Mouse (Mus musculus) kidney, embryonic 14.5 days (tissue): ENCODE results near the gene Spata33. TPM values are rescaled to one million over a fixed set of nuclear protein-coding genes. Genes with fewer than 3 reads are reported as not detected.

Experiments
- ATAC-seq: fragments of 200-750 bp; cut with Nextera tagmentation; 2 replicates; pipeline ENCODE4 v1.8.0; 2017; ENCODE audit warnings: moderate number of reproducible peaks, mild to moderate bottlenecking, moderate TSS enrichment, moderate library complexity; ENCODE audit not compliant: low FRiP score, low TSS enrichment
- H3K27ac ChIP-seq: fragments of 300-500 bp; sonication (generic); 2 replicates; pipeline ENCODE4 v1.5.1; 2014; ENCODE audit warnings: low read depth, mild to moderate bottlenecking, low read length, moderate library complexity, mixed read lengths
- H3K27me3 ChIP-seq: fragments of 300-500 bp; sonication (generic); 2 replicates; pipeline ENCODE4 v1.6.1; 2014; ENCODE audit warnings: mild to moderate bottlenecking, low read length; ENCODE audit not compliant: control insufficient read depth, insufficient read depth
- H3K36me3 ChIP-seq: fragments of 300-500 bp; sonication (generic); 2 replicates; pipeline ENCODE4 v1.6.1; 2014; ENCODE audit warnings: low read length, mixed read lengths; ENCODE audit not compliant: control insufficient read depth, insufficient read depth
- H3K4me1 ChIP-seq: fragments of 300-500 bp; sonication (generic); 2 replicates; pipeline ENCODE4 v1.6.1; 2014; ENCODE audit warnings: low read length, mixed read lengths; ENCODE audit not compliant: control insufficient read depth, insufficient read depth
- H3K4me2 ChIP-seq: fragments of 300-500 bp; sonication (generic); replicated peaks from 2 replicates; pipeline ENCODE4 v1.6.1; 2014; ENCODE audit warnings: low read depth, mild to moderate bottlenecking, low read length
- H3K4me3 ChIP-seq: fragments of 300-500 bp; sonication (generic); 2 replicates; pipeline ENCODE4 v1.5.1; 2014; ENCODE audit warnings: mild to moderate bottlenecking, low read length
- H3K9ac ChIP-seq: fragments of 300-500 bp; sonication (generic); 2 replicates; pipeline ENCODE4 v1.6.1; 2014; ENCODE audit warnings: low read depth, mild to moderate bottlenecking, low read length, moderate library complexity
- H3K9me3 ChIP-seq: fragments of 300-500 bp; sonication (generic); 2 replicates; pipeline ENCODE4 v1.6.1; 2016; ENCODE audit warnings: low read length; ENCODE audit not compliant: control insufficient read depth
- WGBS: fragments of 180-500 bp; shearing (Covaris S2); extraction: QIAGEN DNeasy Blood & Tissue Kit; methylation state at CpG from one replicate; pipeline ENCODE4 v1.1.7; 2014; 5-methylcytosine and 5-hydroxymethylcytosine counted together
- polyA plus RNA-seq: library from polyadenylated mRNA; unstranded; fragments of >200 nt; fragmentation: Nextera tagmentation; extraction: Ambion mirVana; gene quantifications from 2 replicates; pipeline ENCODE4 v1.2.1, GENCODE M21; 2014

The Spata33 gene
- polyA plus RNA-seq, 1 experiment from 2014 or later = 5.8 TPM

- H3K4me3 ChIP-seq = peak within 1 kb of the TSS; percentile 59
- no peak within 1 kb of the TSS for H3K27ac ChIP-seq
- H3K4me1 ChIP-seq = peaks cover 13% of the 10 kb centered on the region
- H3K9me3 ChIP-seq = no peaks in the 10 kb centered on the region
- H3K9ac ChIP-seq = peak within 1 kb of the TSS; percentile 46
- no peaks in the 10 kb centered on the region for H3K36me3 ChIP-seq
- ATAC-seq = peak; percentile 90
- peak within 1 kb of the TSS; percentile 93 for H3K4me2 ChIP-seq
- peaks cover 13% of the 10 kb centered on the region for H3K27me3 ChIP-seq
- 1% methylated on average over 57 of the region's 57 CpGs for WGBS
Measured at GRCm38 (mm10) chr8:123235520-123236497, 23.2 kb downstream of the Spata33 start, which contains the start of gene Spata2l. Gene Spata2l (minus strand): TSS chr8:123236233.

DNA sequence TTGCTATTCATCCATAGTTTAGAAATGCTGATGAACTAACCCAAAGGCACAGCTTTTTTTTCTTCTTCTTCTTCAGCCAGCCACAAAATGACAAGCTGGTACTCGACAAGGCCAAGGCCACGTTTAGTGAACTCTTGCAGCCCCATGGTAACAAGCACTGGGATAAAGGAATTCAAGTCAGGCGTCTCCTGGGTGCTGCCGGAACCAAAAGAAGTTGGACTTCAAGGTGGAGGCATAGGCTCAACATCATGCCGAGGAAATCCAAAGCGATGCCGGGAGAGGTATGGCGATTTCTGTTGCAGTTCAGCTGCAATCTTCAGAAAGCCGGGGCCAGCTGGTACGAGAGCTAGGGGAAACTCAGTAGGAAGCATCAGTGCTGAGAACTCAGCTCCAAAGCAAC is 26.8 kb downstream of the Spata33 start:
- Histone ChIP-seq H3K9ac (no peak overlapping the region), H3K4me1 (peaks cover 13% of the 10 kb centered on the region), H3K9me3 (no peaks in the 10 kb centered on the region), H3K4me3 (no peak overlapping the region), H3K4me2 (no peak overlapping the region), H3K27ac (no peak overlapping the region), H3K36me3 (peaks cover 8% of the 10 kb centered on the region; the same call in 1 of the 2 replicates), H3K27me3 (peaks cover 8% of the 10 kb centered on the region)
- 90% methylated on average over 10 of the region's 10 CpGs for WGBS
- no peak for ATAC-seq

- H3K9me3 ChIP-seq = no peaks in the 10 kb centered on the region
- H3K4me2 ChIP-seq = no peak overlapping the region
- H3K27ac ChIP-seq = no peak overlapping the region
- no peak overlapping the region for H3K4me3 ChIP-seq
- no peaks in the 10 kb centered on the region for H3K4me1 ChIP-seq
- peaks cover 33% of the 10 kb centered on the region for H3K36me3 ChIP-seq
- WGBS = 78% methylated on average over 7 of the region's 7 CpGs
- H3K27me3 ChIP-seq = no peaks in the 10 kb centered on the region
- ATAC-seq = no peak
- no peak overlapping the region for H3K9ac ChIP-seq
Measured at GRCm38 (mm10) chr8:123242107-123242923, 29.7 kb downstream of the Spata33 start.

GRCm38 (mm10) chr8:123243053-123243452 is 30.4 kb downstream of the Spata33 start:
- Histone ChIP-seq H3K27me3 (no peaks in the 10 kb centered on the region), H3K9ac (no peak overlapping the region), H3K36me3 (peaks cover 40% of the 10 kb centered on the region)

DNA sequence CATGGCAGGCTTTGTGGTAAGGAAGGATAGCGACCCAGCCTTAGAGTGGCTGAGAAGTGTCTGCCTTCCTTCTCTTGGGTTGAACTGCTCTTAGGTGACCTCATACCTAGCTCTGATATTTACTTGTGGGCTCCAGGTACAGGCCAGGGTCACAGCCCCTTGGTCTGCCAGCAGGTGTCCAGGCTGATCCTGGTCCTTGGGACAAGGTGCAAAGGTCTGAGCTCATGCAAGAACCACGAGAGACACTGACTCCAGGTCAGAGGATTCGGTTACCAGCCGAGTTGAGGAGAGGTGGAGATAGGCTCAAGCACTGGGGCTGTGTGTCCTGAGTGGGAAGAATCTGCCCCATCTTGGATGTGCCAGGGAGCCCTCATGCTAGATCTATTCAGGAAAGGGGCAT is 31.8 kb downstream of the Spata33 start:
- no peak overlapping the region for H3K4me2 ChIP-seq
- H3K9ac ChIP-seq = no peak overlapping the region
- H3K4me3 ChIP-seq = no peak overlapping the region
- ATAC-seq = no peak
- no peaks in the 10 kb centered on the region for H3K4me1 ChIP-seq
- no peaks in the 10 kb centered on the region for H3K9me3 ChIP-seq
- H3K36me3 ChIP-seq = peaks cover 54% of the 10 kb centered on the region
- no peak overlapping the region for H3K27ac ChIP-seq
- 95% methylated on average over 4 of the region's 4 CpGs for WGBS
- H3K27me3 ChIP-seq = no peaks in the 10 kb centered on the region

More at GRCm38 (mm10) chr8:123243053-123243452, 30.4 kb downstream of the Spata33 start:
- H3K4me3 ChIP-seq = no peak overlapping the region
- H3K9me3 ChIP-seq = no peaks in the 10 kb centered on the region
- no peak overlapping the region for H3K4me2 ChIP-seq
- no peak overlapping the region for H3K27ac ChIP-seq
- WGBS = 70% methylated on average over 11 of the region's 11 CpGs
- ATAC-seq = peak; percentile 53
- no peaks in the 10 kb centered on the region for H3K4me1 ChIP-seq

DNA sequence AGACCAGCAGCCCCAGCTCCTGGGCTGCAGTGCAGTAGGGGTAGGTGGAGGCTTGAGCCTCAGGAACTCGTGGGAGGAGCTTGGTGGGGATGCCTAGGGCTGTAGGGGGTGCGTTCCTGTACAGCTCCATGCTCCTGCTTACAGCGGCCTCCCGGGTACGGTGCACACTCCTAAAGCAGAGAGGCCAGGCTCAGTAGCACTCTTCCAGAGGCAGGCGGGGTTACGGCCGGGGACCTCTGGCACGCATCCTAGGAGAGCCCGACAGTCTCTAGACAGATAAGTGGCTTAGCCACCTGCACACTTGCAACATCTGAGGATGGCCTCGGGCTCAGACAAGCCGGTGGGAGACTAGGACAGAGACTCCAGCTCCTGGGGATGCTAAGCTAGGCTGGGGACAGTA is 32.9 kb downstream of the Spata33 start:
- WGBS = 89% methylated on average over 12 of the region's 12 CpGs
- H3K4me3 ChIP-seq = no peak overlapping the region
- H3K9me3 ChIP-seq = no peaks in the 10 kb centered on the region
- no peak overlapping the region for H3K27ac ChIP-seq
- H3K27me3 ChIP-seq = no peaks in the 10 kb centered on the region
- peaks cover 62% of the 10 kb centered on the region for H3K36me3 ChIP-seq
- ATAC-seq = no peak
- no peak overlapping the region for H3K4me2 ChIP-seq
- H3K9ac ChIP-seq = no peak overlapping the region
- no peaks in the 10 kb centered on the region for H3K4me1 ChIP-seq

DNA sequence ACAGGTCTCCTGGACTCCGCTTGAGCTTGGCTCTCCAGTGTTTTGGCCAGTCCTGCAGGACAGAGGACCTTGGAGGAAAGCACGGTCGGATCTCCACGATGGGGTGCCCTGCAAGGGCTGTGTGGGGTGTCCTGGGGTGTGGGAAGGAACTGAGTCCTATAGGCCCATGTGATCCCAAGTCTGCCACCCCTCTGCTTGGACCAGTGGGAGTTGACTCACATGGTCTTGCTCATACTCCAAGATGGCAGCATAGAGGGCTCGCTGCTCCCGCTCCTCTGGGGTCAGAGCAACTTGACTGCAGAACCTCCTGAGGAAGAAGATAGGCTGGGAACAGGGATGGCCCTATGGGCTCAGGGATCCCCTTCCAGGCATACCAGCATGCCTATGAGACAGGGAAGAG is 35.1 kb downstream of the Spata33 start:
- H3K9me3 ChIP-seq = no peaks in the 10 kb centered on the region

DNA sequence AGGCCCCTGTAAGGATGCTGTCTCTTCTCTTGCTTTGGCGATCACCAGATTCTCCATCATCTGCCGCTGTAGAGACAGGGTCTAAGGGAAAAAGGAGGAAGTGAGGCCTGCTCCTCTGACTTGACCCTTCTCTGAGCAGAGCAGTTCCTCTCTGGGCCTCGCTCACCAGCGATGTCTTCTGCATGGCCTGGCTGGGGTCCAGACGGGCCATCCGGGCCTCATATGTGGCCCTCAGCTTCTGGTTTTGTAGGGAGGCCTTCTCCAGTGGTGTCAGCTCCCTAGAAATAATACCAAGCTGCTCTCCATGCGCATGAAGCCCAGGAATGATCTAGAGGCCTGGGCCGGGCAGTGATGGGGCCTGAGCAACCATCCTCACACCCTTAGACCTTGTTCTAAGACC is 36.0 kb downstream of the Spata33 start:
- no peak overlapping the region for H3K4me3 ChIP-seq
- no peaks in the 10 kb centered on the region for H3K27me3 ChIP-seq
- H3K27ac ChIP-seq = no peak overlapping the region
- ATAC-seq = no peak
- no peak overlapping the region for H3K4me2 ChIP-seq
- WGBS = 90% methylated on average over 8 of the region's 8 CpGs
- peaks cover 9% of the 10 kb centered on the region for H3K4me1 ChIP-seq
- no peaks in the 10 kb centered on the region for H3K9me3 ChIP-seq
- H3K9ac ChIP-seq = no peak overlapping the region
- peaks cover 65% of the 10 kb centered on the region for H3K36me3 ChIP-seq

More for the DNA sequence above, 35.1 kb downstream of the Spata33 start:
- no peak for ATAC-seq
- Histone ChIP-seq H3K4me3 (no peak overlapping the region), H3K9ac (no peak overlapping the region), H3K27me3 (no peaks in the 10 kb centered on the region), H3K4me1 (peaks cover 4% of the 10 kb centered on the region; the same call in 1 of the 2 replicates), H3K27ac (no peak overlapping the region), H3K36me3 (peaks cover 68% of the 10 kb centered on the region), H3K4me2 (no peak overlapping the region)
- WGBS = 96% methylated on average over 6 of the region's 6 CpGs
